Mouse (Mus musculus) T-helper 17 cell (primary cell): ENCODE measurements at regions not wholly inside any gene's neighbourhood (a gene's known extent, or its start where the extent isn't known, plus 50 kb on each side); places are given as distances from the start of the nearest gene placed in this dataset.

Source experiments
- in situ Hi-C, 2 experiments: fragments of 300-600 bp; cut with MboI, MseI; formaldehyde crosslinking; loops; 1 replicate in 1 of 2; 2 replicates in 1 of 2; pipeline ENCODE4 v1.15.1; 2025; ENCODE audit warnings: high pct_unique_total_duplicates in 2 of 2

DNA sequence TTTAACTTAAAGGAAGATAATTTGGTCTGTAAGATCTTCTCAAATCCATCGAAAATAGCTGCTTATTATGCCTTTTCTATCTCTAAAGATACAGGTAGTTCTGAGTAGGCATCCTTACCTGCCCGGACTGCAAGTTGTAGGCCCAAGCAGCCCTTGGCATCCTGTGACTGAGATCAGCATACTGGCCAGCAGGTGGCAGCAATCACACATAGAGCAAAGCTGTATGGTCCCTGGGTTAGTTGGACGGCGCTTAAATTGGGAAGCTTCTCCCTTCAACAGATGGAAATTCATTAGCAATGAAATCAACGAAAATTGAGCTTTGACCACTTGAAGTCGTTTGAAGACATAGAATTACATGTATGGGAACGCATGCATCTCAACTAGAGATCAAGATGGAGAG lies 61.0 kb downstream of the Ccng2 start:
- in situ Hi-C loops = no loop called here

- in situ Hi-C loops = no loop called here
Measured at GRCm38 (mm10) chr5:93330851-93331250, 63.8 kb downstream of the Ccng2 start.

DNA sequence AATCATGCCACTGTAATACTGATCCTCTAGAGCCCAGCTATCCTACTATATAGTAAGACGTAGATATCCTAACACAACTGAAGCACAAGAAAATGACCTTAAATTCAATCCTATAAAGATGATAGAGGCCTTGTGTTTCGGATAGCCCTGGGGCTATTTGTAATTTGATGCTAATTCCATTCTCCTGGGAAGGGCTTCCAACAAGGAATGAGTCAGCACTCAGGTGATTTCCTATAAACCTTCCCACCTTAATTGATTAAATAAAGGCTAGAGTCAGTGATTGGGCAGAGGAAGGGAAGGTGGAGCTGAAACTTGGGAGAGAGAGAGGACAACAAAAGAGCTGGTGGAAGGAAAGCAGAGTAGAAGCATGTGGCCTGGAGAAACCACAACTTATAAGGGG lies 86.0 kb downstream of the Ccng2 start:
- in situ Hi-C loops = loop anchor here in 1 of 2 experiments (25.0 kb wide), 1 partner anchor 434 kb away; no protein-coding TSS in a partner anchor
